Mouse (Mus musculus): ENCODE results near the gene Kcnk4.

DNA sequence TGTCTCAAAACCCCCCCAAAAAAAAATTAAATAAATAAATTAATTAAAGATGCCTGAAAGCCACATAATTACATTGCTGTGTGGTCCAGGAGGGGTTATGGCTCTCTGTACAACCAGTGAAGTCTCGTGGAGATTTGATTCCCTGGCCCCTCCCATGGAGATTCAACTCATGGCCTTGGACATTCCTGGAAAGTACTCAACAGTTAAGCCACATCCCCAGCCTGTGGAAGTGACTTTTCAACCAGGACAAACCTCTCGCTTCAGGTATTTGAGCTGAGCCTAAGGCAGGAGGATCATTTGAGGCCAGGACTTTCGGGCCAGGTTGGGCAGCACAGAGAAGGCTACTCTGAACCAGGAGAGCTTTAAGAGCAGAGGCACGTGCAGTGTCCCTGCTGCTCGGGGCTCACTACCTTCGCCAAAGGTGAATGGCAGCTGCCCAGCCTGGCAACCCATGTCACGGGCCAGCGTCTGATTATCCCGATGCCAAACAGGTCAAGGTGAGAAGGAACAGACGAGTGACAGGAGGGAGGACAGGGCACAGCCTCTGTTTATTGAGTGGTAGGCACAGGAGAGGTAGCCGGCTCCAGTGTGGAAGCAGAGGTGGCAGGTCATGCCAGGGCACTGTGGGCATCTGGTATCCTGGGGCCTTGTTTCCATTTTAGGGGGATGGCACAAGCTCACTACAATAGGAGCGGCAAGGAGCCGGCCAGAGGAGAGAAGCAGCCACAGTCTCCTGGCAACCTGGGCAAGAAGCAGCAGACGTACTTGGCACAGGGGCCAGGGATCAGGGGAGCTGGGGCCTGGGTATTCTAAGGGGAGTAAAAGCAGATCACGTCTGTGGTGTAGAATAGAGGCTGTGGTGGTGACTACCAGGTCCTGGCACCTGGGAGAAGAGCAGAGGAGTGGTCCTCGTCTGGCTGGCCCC, 3.5 kb upstream of the Kcnk4 start:
- TF ChIP-seq CTCF (IDR thresholded peaks at IDR 0.05; ENCODE audit: insufficient read depth, low read length) (no peak), POLR2A (IDR thresholded peaks at IDR 0.05; ENCODE audit: borderline replicate concordance, extremely low read depth, low read depth, low read length) (no peak)

Data from lung, adult 2 months (tissue).